26 mouse cellular contexts compared by ENCODE assay signal in the genomic region with DNA sequence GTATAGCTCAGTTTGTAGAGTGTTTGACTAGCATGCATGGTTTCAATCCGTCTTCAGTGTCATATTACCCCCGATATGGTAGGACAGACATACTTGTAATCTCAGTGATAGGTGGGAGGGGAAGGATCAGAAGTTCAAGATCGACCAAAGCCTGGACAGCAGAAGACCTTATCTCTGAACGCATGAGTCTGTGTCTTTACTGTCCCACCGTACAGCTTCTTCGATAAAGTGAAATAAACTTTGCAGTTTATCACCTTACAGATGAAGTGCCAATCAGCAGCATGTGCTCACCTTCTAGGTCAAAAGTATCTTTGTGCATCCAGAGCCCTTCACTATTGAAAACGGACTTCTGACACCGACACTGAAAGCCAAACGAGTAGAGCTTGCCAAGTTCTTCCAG. TPM values are rescaled to one million over a fixed set of nuclear protein-coding genes. Genes with fewer than 3 reads are reported as not detected.
DNase-seq lines count a peak whose midpoint lies in the region; ATAC-seq lines count a peak whose summit lies in the region.
"Had no signal": no experiment of that assay in that cellular context is flagged by ENCODE, and none has a peak within 500 bp of the region (broad histone marks: within the 10 kb centered on the region; RNA-seq: fewer than 3 reads in every experiment).

No protein-coding gene starts in this region.

- peaks cover 54% of the 10 kb centered on the region for H3K4me1 ChIP-seq in liver, embryonic 12.5 days
- peaks cover 18% of the 10 kb centered on the region for H3K4me1 ChIP-seq in liver, embryonic 16.5 days (ENCODE audit: control insufficient read depth, low read depth, low read length)
- no peaks in the 10 kb centered on the region for H3K4me1 ChIP-seq in hindbrain, embryonic 16.5 days (ENCODE audit: control insufficient read depth, insufficient read depth, low read depth, low read length)
- H3K4me1 ChIP-seq: heart, embryonic 12.5 days; hindbrain, embryonic 15.5 days had no signal

- peaks cover 94% of the 10 kb centered on the region for H3K36me3 ChIP-seq in liver, embryonic 12.5 days
- peaks cover 50% of the 10 kb centered on the region for H3K36me3 ChIP-seq in liver, embryonic 16.5 days (ENCODE audit: control insufficient read depth, insufficient read depth)
- peaks cover 8% of the 10 kb centered on the region; the same call in 1 of the 2 replicates for H3K36me3 ChIP-seq in hindbrain, embryonic 16.5 days (ENCODE audit: control insufficient read depth, insufficient read depth, low read length)

- H3K4me2 ChIP-seq in liver, embryonic 12.5 days, result 0 out of 2 replicates have a peak overlapping the region, but pooled peaks have one; percentile 3
- no peak overlapping the region for H3K4me2 ChIP-seq in liver, embryonic 16.5 days (ENCODE audit: low read depth, low read length)
- H3K4me2 ChIP-seq in hindbrain, embryonic 16.5 days (ENCODE audit: low read length), result no peak overlapping the region
- H3K4me2 ChIP-seq: embryonic facial prominence, embryonic 15.5 days; heart, embryonic 12.5 days; hindbrain, embryonic 15.5 days had no signal

- no peaks in the 10 kb centered on the region for H3K27me3 ChIP-seq in liver, embryonic 12.5 days (replicated peaks)
- no peaks in the 10 kb centered on the region for H3K27me3 ChIP-seq in liver, embryonic 16.5 days (ENCODE audit: control insufficient read depth, insufficient read depth, low read depth, low read length)
- H3K27me3 ChIP-seq in hindbrain, embryonic 16.5 days (replicated peaks; ENCODE audit: control insufficient read depth, insufficient read depth, low read length), result no peaks in the 10 kb centered on the region
- H3K27me3 ChIP-seq: embryonic facial prominence, embryonic 15.5 days; heart, embryonic 12.5 days; hindbrain, embryonic 15.5 days had no signal

- DNase-seq in heart, adult 11 months, result peak; percentile 31
- no peak for DNase-seq in heart, postnatal 4 days
- no peak for DNase-seq in layer of hippocampus, adult 9-11 months
- DNase-seq in left cerebral cortex, postnatal 4 days, result no peak
- DNase-seq: adrenal gland, postnatal 10 days; B cell, adult 2 months; cerebellum, adult 11 months; cerebellum, adult 8-10 months; cerebellum, postnatal 14 days; embryo, embryonic 11 days; gastrocnemius, postnatal 14 days had no signal

- H3K9ac ChIP-seq in liver, embryonic 12.5 days, result no peak overlapping the region
- H3K9ac ChIP-seq in liver, embryonic 16.5 days (ENCODE audit: low read depth, low read length), result no peak overlapping the region
- H3K9ac ChIP-seq in hindbrain, embryonic 16.5 days (ENCODE audit: low read depth, low read length), result no peak overlapping the region
- H3K9ac ChIP-seq: embryonic facial prominence, embryonic 15.5 days; heart, embryonic 12.5 days; hindbrain, embryonic 15.5 days had no signal

- intact Hi-C loops in left cerebral cortex, postnatal 4 days (cut with DNase I), result no loop called here

- no peaks in the 10 kb centered on the region for H3K9me3 ChIP-seq in liver, embryonic 12.5 days (replicated peaks)
- no peaks in the 10 kb centered on the region for H3K9me3 ChIP-seq in liver, embryonic 16.5 days (replicated peaks; ENCODE audit: control insufficient read depth, low read length)
- H3K9me3 ChIP-seq in hindbrain, embryonic 16.5 days (ENCODE audit: control insufficient read depth, low read length), result no peaks in the 10 kb centered on the region
- H3K9me3 ChIP-seq: embryonic facial prominence, embryonic 15.5 days; G1E; heart, embryonic 12.5 days; hindbrain, embryonic 15.5 days had no signal

- peak; percentile 77 for ATAC-seq in liver, embryonic 12.5 days
- peak; percentile 71 for ATAC-seq in liver, embryonic 16.5 days (ENCODE audit: low read depth)
- no peak for ATAC-seq in hindbrain, embryonic 16.5 days
- ATAC-seq: CD4-positive, CD25-positive, alpha-beta regulatory T cell, adult 4 months; forebrain, embryonic 16.5 days had no signal

- 43% methylated on average over 9 of the region's 9 CpGs for WGBS in liver, embryonic 12.5 days (ENCODE audit: insufficient replicate concordance)
- 29% methylated on average over 9 of the region's 9 CpGs for WGBS in liver, embryonic 16.5 days (ENCODE audit: insufficient replicate concordance)
- WGBS in hindbrain, embryonic 16.5 days, result 93% methylated on average over 9 of the region's 9 CpGs

- H3K4me3 ChIP-seq in liver, embryonic 12.5 days, result no peak overlapping the region
- no peak overlapping the region for H3K4me3 ChIP-seq in liver, embryonic 16.5 days (ENCODE audit: low read depth, low read length)
- no peak overlapping the region for H3K4me3 ChIP-seq in hindbrain, embryonic 16.5 days (ENCODE audit: low read length)
- H3K4me3 ChIP-seq: embryonic facial prominence, embryonic 15.5 days; erythroblast, embryonic 14.5 days; heart, embryonic 12.5 days; hindbrain, embryonic 15.5 days had no signal

- H3K27ac ChIP-seq in liver, embryonic 12.5 days, result peak overlapping the region; percentile 50
- peak overlapping the region; percentile 34; the same call in 1 of the 2 replicates for H3K27ac ChIP-seq in liver, embryonic 16.5 days (ENCODE audit: low read length)
- H3K27ac ChIP-seq in hindbrain, embryonic 16.5 days (ENCODE audit: low read depth, low read length), result no peak overlapping the region
- H3K27ac ChIP-seq: embryonic facial prominence, embryonic 15.5 days; hindbrain, embryonic 15.5 days had no signal

RNA-seq across cellular contexts. Expression of gene Zdhhc6, which starts 20.8 kb away (rescaled TPM):
- 10 to 100 TPM; 25.9 to 28.0 TPM for total RNA-seq in heart, postnatal 4 days (2021)
- 81.9 and 83.4 TPM in 2 replicates for polyA plus RNA-seq in liver, embryonic 12.5 days (2016; fragmentation: Nextera tagmentation; extraction: Ambion mirVana)
- 46.9 and 48.5 TPM in 2 replicates for polyA plus RNA-seq in liver, embryonic 16.5 days (2015; fragmentation: Nextera tagmentation; extraction: Ambion mirVana)
- 65.8 and 71.4 TPM in 2 replicates for polyA plus RNA-seq in hindbrain, embryonic 16.5 days (2015; fragmentation: Nextera tagmentation; extraction: Ambion mirVana)
- total RNA-seq in left cerebral cortex, postnatal 4 days (2021), result 10 to 100 TPM; 27.7 to 30.7 TPM

RNA-seq across cellular contexts. Expression of gene Vti1a, which starts 21.0 kb away (rescaled TPM):
- 10 to 100 TPM; 19.8 to 19.9 TPM for total RNA-seq in heart, postnatal 4 days (2021)
- polyA plus RNA-seq in liver, embryonic 12.5 days (2016; fragmentation: Nextera tagmentation; extraction: Ambion mirVana), result 23.9 and 24.5 TPM in 2 replicates
- 12.3 and 12.8 TPM in 2 replicates for polyA plus RNA-seq in liver, embryonic 16.5 days (2015; fragmentation: Nextera tagmentation; extraction: Ambion mirVana)
- polyA plus RNA-seq in hindbrain, embryonic 16.5 days (2015; fragmentation: Nextera tagmentation; extraction: Ambion mirVana), result 36.7 and 37.1 TPM in 2 replicates
- 10 to 100 TPM; 49.6 to 50.2 TPM for total RNA-seq in left cerebral cortex, postnatal 4 days (2021)

RNA-seq across cellular contexts. Expression of gene Acsl5, which starts 43.3 kb away (rescaled TPM):
- total RNA-seq in heart, postnatal 4 days (2021), result 10 to 100 TPM; 17.6 to 20.1 TPM
- polyA plus RNA-seq in liver, embryonic 12.5 days (2016; fragmentation: Nextera tagmentation; extraction: Ambion mirVana), result 110 and 115 TPM in 2 replicates
- 203 and 205 TPM in 2 replicates for polyA plus RNA-seq in liver, embryonic 16.5 days (2015; fragmentation: Nextera tagmentation; extraction: Ambion mirVana)
- polyA plus RNA-seq in hindbrain, embryonic 16.5 days (2015; fragmentation: Nextera tagmentation; extraction: Ambion mirVana), result 19.7 and 20.1 TPM in 2 replicates
- 10 to 100 TPM; 25.2 to 27.3 TPM for total RNA-seq in left cerebral cortex, postnatal 4 days (2021)

RNA-seq across cellular contexts. Expression of gene Gucy2g, which starts 54.0 kb away (rescaled TPM):
- not detected for total RNA-seq in heart, postnatal 4 days (2021)
- 0.04 TPM in 1 of 2 replicates, not detected in the other for polyA plus RNA-seq in liver, embryonic 12.5 days (2016; fragmentation: Nextera tagmentation; extraction: Ambion mirVana)
- 0.02 and 0.05 TPM in 2 replicates for polyA plus RNA-seq in liver, embryonic 16.5 days (2015; fragmentation: Nextera tagmentation; extraction: Ambion mirVana)
- 0.05 and 0.06 TPM in 2 replicates for polyA plus RNA-seq in hindbrain, embryonic 16.5 days (2015; fragmentation: Nextera tagmentation; extraction: Ambion mirVana)
- under 1 TPM; 0.80 to 0.83 TPM for total RNA-seq in left cerebral cortex, postnatal 4 days (2021)
- total RNA-seq: adrenal gland, postnatal 10 days; heart, adult 8-10 months had no signal
- polyA plus RNA-seq: embryonic facial prominence, embryonic 11.5 days; erythroblast, embryonic 14.5 days; forebrain, embryonic 11.5 days; forebrain, embryonic 16.5 days; G1E; heart, embryonic 16.5 days; hindbrain, embryonic 11.5 days had no signal
